Mouse (Mus musculus) E14TG2a.4 (cell line): ENCODE results near the gene Ccs.

Source experiments
- CTCF ChIP-seq: conservative IDR thresholded peaks from 2 replicates; pipeline ENCODE4 v1.5.1; 2014; ENCODE audit warnings: low read length
- NANOG ChIP-seq: IDR thresholded peaks from 2 replicates; pipeline ENCODE4 v1.6.1; 2014; ENCODE audit warnings: borderline replicate concordance, low read length, mixed read lengths

DNA sequence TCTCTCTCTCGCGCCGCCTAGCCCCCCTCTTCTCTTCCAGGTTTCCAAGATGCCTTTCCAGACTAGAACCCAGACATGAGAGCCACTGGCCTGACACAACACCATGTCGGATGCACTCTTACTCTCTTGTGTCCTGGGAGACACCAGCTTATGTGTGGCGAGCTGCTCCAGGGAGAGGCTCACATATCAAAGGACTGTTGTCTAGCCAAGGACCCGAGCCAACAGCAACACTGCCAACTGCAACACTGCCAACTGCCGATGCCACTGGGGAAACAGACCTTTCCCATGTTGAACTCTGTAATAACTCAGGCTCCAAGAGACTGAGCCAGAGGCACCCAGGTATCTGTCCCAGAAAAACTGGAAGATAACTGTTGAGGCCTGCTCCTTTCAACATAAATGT, 10.0 kb downstream of the Ccs start:
- TF ChIP-seq CTCF (no peak), NANOG (no peak)
